Mouse (Mus musculus): ENCODE results near the gene Clasp1.

Clasp1 gene

GRCm38 (mm10) chr1:118450891-118451450 is 62.1 kb downstream of the Clasp1 start:
- no peak for DNase-seq (ENCODE audit: low read depth)

- no peak for DNase-seq (ENCODE audit: low read depth)
Measured at GRCm38 (mm10) chr1:118453577-118453976, 64.7 kb downstream of the Clasp1 start.

- DNase-seq (ENCODE audit: low read depth), result no peak
Measured at GRCm38 (mm10) chr1:118454817-118455216, 66.0 kb downstream of the Clasp1 start.

GRCm38 (mm10) chr1:118457256-118457882 is 68.5 kb downstream of the Clasp1 start:
- DNase-seq (ENCODE audit: low read depth), result no peak

- no peak for DNase-seq (ENCODE audit: low read depth)
Measured at GRCm38 (mm10) chr1:118457883-118458259, 69.0 kb downstream of the Clasp1 start.

- no peak for DNase-seq (ENCODE audit: low read depth)
Measured at GRCm38 (mm10) chr1:118458279-118458678, 69.4 kb downstream of the Clasp1 start.

GRCm38 (mm10) chr1:118458963-118459920 is 70.4 kb downstream of the Clasp1 start:
- DNase-seq (ENCODE audit: low read depth), result peak; percentile 84

- DNase-seq (ENCODE audit: low read depth), result no peak
Measured at GRCm38 (mm10) chr1:118460716-118461115, 71.9 kb downstream of the Clasp1 start.

GRCm38 (mm10) chr1:118466041-118466440 is 77.2 kb downstream of the Clasp1 start:
- no peak for DNase-seq (ENCODE audit: low read depth)

GRCm38 (mm10) chr1:118472386-118472785 is 83.5 kb downstream of the Clasp1 start:
- DNase-seq (ENCODE audit: low read depth), result no peak

GRCm38 (mm10) chr1:118476919-118477318 is 88.1 kb downstream of the Clasp1 start:
- DNase-seq (ENCODE audit: low read depth), result no peak

GRCm38 (mm10) chr1:118479246-118479645 is 90.4 kb downstream of the Clasp1 start:
- no peak for DNase-seq (ENCODE audit: low read depth)

GRCm38 (mm10) chr1:118480484-118481364 is 91.9 kb downstream of the Clasp1 start:
- no peak for DNase-seq (ENCODE audit: low read depth)

- DNase-seq (ENCODE audit: low read depth), result no peak
Measured at GRCm38 (mm10) chr1:118481365-118481702, 92.5 kb downstream of the Clasp1 start.

GRCm38 (mm10) chr1:118481703-118482102 is 92.8 kb downstream of the Clasp1 start:
- no peak for DNase-seq (ENCODE audit: low read depth)

- DNase-seq (ENCODE audit: low read depth), result no peak
Measured at GRCm38 (mm10) chr1:118482285-118483019, 93.6 kb downstream of the Clasp1 start.

GRCm38 (mm10) chr1:118483504-118484096 is 94.7 kb downstream of the Clasp1 start:
- no peak for DNase-seq (ENCODE audit: low read depth)

- DNase-seq (ENCODE audit: low read depth), result no peak
Measured at GRCm38 (mm10) chr1:118485572-118485971, 96.7 kb downstream of the Clasp1 start.

GRCm38 (mm10) chr1:118486021-118486420 is 97.2 kb downstream of the Clasp1 start:
- DNase-seq (ENCODE audit: low read depth), result no peak

GRCm38 (mm10) chr1:118492811-118493210 is 104.0 kb downstream of the Clasp1 start:
- DNase-seq (ENCODE audit: low read depth), result no peak

GRCm38 (mm10) chr1:118494551-118494950 is 105.7 kb downstream of the Clasp1 start:
- no peak for DNase-seq (ENCODE audit: low read depth)
